Mouse (Mus musculus) liver, embryonic 14.5 days (tissue): Measurements from ENCODE around the gene Galntl6.

Experiments used
- CTCF ChIP-seq: IDR thresholded peaks from 2 replicates; pipeline ENCODE4 v1.5.1; 2016; ENCODE audit warnings: antibody characterized with exemption, low read depth, control low read depth
- EP300 ChIP-seq: IDR thresholded peaks from 2 replicates; pipeline ENCODE4 v1.6.1; 2016; ENCODE audit warnings: antibody characterized with exemption, low read depth

GRCm38 (mm10) chr8:58086733-58087132, 825.7 kb downstream of the Galntl6 start:
- TF ChIP-seq CTCF (no peak), EP300 (no peak)
